18 mouse cellular contexts compared by ENCODE assay signal in genomic region chr1:93818722-93819121, GRCm38 (mm10). TPM values are rescaled to one million over a fixed set of nuclear protein-coding genes. Genes with fewer than 3 reads are reported as not detected.
"Had no signal": no experiment of that assay in that cellular context is flagged by ENCODE, and none has a peak within 500 bp of the region (broad histone marks: within the 10 kb centered on the region; RNA-seq: fewer than 3 reads in every experiment).

No protein-coding gene starts in this region.

- H3K9me3 ChIP-seq: limb, embryonic 15.5 days; midbrain, embryonic 12.5 days; neural tube, embryonic 13.5 days had no signal

- H3K4me1 ChIP-seq: limb, embryonic 15.5 days; midbrain, embryonic 12.5 days; neural tube, embryonic 13.5 days had no signal

- H3K4me2 ChIP-seq: limb, embryonic 15.5 days; lung, embryonic 14.5 days; midbrain, embryonic 12.5 days; neural tube, embryonic 13.5 days had no signal

- ATAC-seq: midbrain, embryonic 16.5 days had no signal

- DNase-seq: kidney, adult 9 months; kidney, postnatal 10 days; lung, embryonic 14.5 days; lung, postnatal 10 days; lung, postnatal 4 days; retina, postnatal 1 day; right cerebral cortex, postnatal 4 days; spleen, adult 18-20 months; thymus, adult 18-20 months; thymus, postnatal 25 days had no signal

- H3K27ac ChIP-seq: limb, embryonic 15.5 days; liver, embryonic 14.5 days; midbrain, embryonic 12.5 days; neural tube, embryonic 13.5 days had no signal

- H3K27me3 ChIP-seq: limb, embryonic 15.5 days; midbrain, embryonic 12.5 days; neural tube, embryonic 13.5 days had no signal

- H3K4me3 ChIP-seq: limb, embryonic 15.5 days; midbrain, embryonic 12.5 days; neural tube, embryonic 13.5 days had no signal

- H3K9ac ChIP-seq: limb, embryonic 15.5 days; liver, embryonic 14.5 days; lung, embryonic 14.5 days; midbrain, embryonic 12.5 days; neural tube, embryonic 13.5 days had no signal

RNA-seq across cellular contexts. Expression of gene Gal3st2, which starts 42.4 kb away (rescaled TPM):
- total RNA-seq: left cerebral cortex, postnatal 10 days; megakaryocyte-erythroid progenitor cell, adult 5-6 weeks had no signal
- polyA plus RNA-seq: limb, embryonic 15.5 days; liver, embryonic 14.5 days; lung, embryonic 14.5 days; midbrain, embryonic 12.5 days; midbrain, embryonic 16.5 days; neural tube, embryonic 13.5 days; stomach, embryonic 14.5 days had no signal
